In the genomic region with DNA sequence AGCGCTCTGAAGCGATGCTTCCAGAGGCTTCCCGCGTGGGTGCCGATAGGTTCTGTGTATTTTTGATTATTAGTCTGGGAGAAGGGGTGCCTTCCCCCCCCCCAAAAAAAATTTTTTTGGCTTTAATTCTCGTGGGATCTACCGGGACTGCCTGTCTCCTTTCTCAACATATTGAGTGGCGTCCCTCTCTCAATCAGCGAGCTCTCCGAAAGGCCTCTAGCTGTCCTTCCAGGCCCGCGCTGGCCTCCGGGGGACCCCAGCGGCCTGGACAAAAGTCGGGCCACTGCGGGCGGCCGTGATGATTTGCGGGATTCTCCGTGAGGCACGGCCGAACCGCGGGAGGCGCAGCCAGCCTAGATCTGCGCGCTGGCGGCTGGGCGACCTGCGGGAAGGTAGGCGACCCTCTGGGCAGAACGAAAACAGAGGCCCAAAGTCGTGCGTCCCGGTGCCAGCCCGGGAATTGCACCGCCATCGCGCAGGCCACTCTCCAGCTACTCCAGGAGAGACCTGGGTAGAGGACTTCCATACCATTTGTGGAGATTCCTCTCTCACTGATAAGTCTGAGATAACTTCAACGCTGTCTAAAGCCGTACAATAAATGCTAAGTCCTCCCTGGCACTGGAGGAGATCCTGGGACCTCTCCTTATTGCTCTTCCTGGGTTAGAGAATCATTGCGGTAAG, we compare ENCODE assay signal across 10 mouse cellular contexts. TPM values are rescaled to one million over a fixed set of nuclear protein-coding genes. Genes with fewer than 3 reads are reported as not detected.
DNase-seq lines count a peak whose midpoint lies in the region; ATAC-seq and TF ChIP-seq lines count a peak whose summit lies in the region.
"Had no signal": no experiment of that assay in that cellular context is flagged by ENCODE, and none has a peak within 500 bp of the region (broad histone marks: within the 10 kb centered on the region; RNA-seq: fewer than 3 reads in every experiment).

No protein-coding gene starts in this region.

- DNase-seq in kidney, adult 18-20 months, result no peak
- peak; percentile 44 for DNase-seq in embryo, embryonic 10 days (ENCODE audit: low spot score)
- no peak for DNase-seq in urinary bladder, postnatal 36 days (ENCODE audit: low spot score in 2 of 2)
- no peak for DNase-seq in liver

- 1% methylated on average over 42 of the region's 42 CpGs for WGBS in kidney, embryonic 16.5 days
- under 1% methylated on average over 41 of the region's 42 CpGs for WGBS in hindbrain, embryonic 13.5 days

- no peak for TF ChIP-seq EP300 in ES-Bruce4 (IDR thresholded peaks at IDR 0.05; ENCODE audit: insufficient read depth, low read depth, low read length)

- TF ChIP-seq POLR2A in ES-Bruce4 (IDR thresholded peaks at IDR 0.05; ENCODE audit: insufficient read depth, low read length), result no peak

- H3K27ac ChIP-seq in kidney, embryonic 16.5 days (ENCODE audit: low read length), result no peak overlapping the region
- no peak overlapping the region for H3K27ac ChIP-seq in ES-Bruce4 (ENCODE audit: insufficient read depth, low read length)
- H3K27ac ChIP-seq in hindbrain, embryonic 13.5 days, result no peak overlapping the region

- no peak overlapping the region for H3K4me2 ChIP-seq in kidney, embryonic 16.5 days (replicated peaks; ENCODE audit: low read depth, low read length)
- H3K4me2 ChIP-seq in hindbrain, embryonic 13.5 days, result 0 out of 2 replicates have a peak overlapping the region, but pooled peaks have one; percentile 8

- TF ChIP-seq CTCF in ES-Bruce4 (IDR thresholded peaks at IDR 0.05; ENCODE audit: low read depth, low read length), result no peak

- H3K9ac ChIP-seq in kidney, embryonic 16.5 days (replicated peaks; ENCODE audit: low read length), result no peak overlapping the region
- peak overlapping the region; percentile 25 for H3K9ac ChIP-seq in ES-Bruce4 (ENCODE audit: low read depth, poor library complexity, severe bottlenecking)
- H3K9ac ChIP-seq in hindbrain, embryonic 13.5 days, result no peak overlapping the region

- H3K9me3 ChIP-seq in kidney, embryonic 16.5 days (ENCODE audit: low read length), result no peaks in the 10 kb centered on the region
- H3K9me3 ChIP-seq in ES-Bruce4 (replicated peaks; ENCODE audit: control insufficient read depth, insufficient read depth, low read length, poor library complexity, severe bottlenecking), result no peaks in the 10 kb centered on the region
- no peaks in the 10 kb centered on the region for H3K9me3 ChIP-seq in hindbrain, embryonic 13.5 days

- H3K36me3 ChIP-seq in kidney, embryonic 16.5 days (ENCODE audit: insufficient read depth, low read length), result no peaks in the 10 kb centered on the region
- H3K36me3 ChIP-seq in ES-Bruce4 (ENCODE audit: control insufficient read depth, insufficient read depth, low read length, poor library complexity, severe bottlenecking), result no peaks in the 10 kb centered on the region
- no peaks in the 10 kb centered on the region for H3K36me3 ChIP-seq in hindbrain, embryonic 13.5 days

- H3K27me3 ChIP-seq in kidney, embryonic 16.5 days (ENCODE audit: insufficient read depth, low read length), result peaks cover 92% of the 10 kb centered on the region
- H3K27me3 ChIP-seq in ES-Bruce4 (ENCODE audit: control insufficient read depth, insufficient read depth, low read length, poor library complexity, severe bottlenecking), result peaks cover 35% of the 10 kb centered on the region
- peaks cover 96% of the 10 kb centered on the region for H3K27me3 ChIP-seq in hindbrain, embryonic 13.5 days

- peaks cover 19% of the 10 kb centered on the region; the same call in 1 of the 2 replicates for H3K4me1 ChIP-seq in kidney, embryonic 16.5 days (ENCODE audit: insufficient read depth, low read length)
- H3K4me1 ChIP-seq in ES-Bruce4 (ENCODE audit: control insufficient read depth, insufficient read depth, low read length), result no peaks in the 10 kb centered on the region
- peaks cover 40% of the 10 kb centered on the region for H3K4me1 ChIP-seq in hindbrain, embryonic 13.5 days (replicated peaks)

- H3K4me3 ChIP-seq in kidney, embryonic 16.5 days (ENCODE audit: low read length), result peak overlapping the region; percentile 13; the same call in 1 of the 2 replicates
- H3K4me3 ChIP-seq in ES-Bruce4 (ENCODE audit: low read depth, low read length), result peak overlapping the region; percentile 29
- H3K4me3 ChIP-seq in hindbrain, embryonic 13.5 days, result no peak overlapping the region

- ATAC-seq in kidney, embryonic 16.5 days (ENCODE audit: low FRiP score, low TSS enrichment), result no peak
- ATAC-seq in hindbrain, embryonic 13.5 days (ENCODE audit: low FRiP score), result no peak
- ATAC-seq in monocyte, adult 5-6 weeks (replicated peaks; ENCODE audit: insufficient number of reproducible peaks, low FRiP score, low TSS enrichment, poor library complexity, severe bottlenecking), result no peak

RNA-seq across cellular contexts. Expression of a gene that starts 1.2 kb away (rescaled TPM):
- polyA plus RNA-seq in kidney, embryonic 16.5 days (2015; fragmentation: Nextera tagmentation; extraction: Ambion mirVana), result not detected in 2 replicates
- 0.63 TPM in 1 of 2 replicates, not detected in the other for polyA plus RNA-seq in ES-Bruce4 (2011; ENCODE audit: insufficient read depth, insufficient read length, low read depth, missing spikeins)
- polyA plus RNA-seq in hindbrain, embryonic 13.5 days (2015; fragmentation: Nextera tagmentation; extraction: Ambion mirVana), result 0.31 TPM in 1 of 2 replicates, not detected in the other
- total RNA-seq in monocyte, adult 5-6 weeks (2017), result not detected in 3 replicates
- total RNA-seq: layer of hippocampus, postnatal 14 days; megakaryocyte, adult 5-6 weeks had no signal
